Mouse (Mus musculus): ENCODE measurements around the gene Nkain2. TPM values are rescaled to one million over a fixed set of nuclear protein-coding genes. Genes with fewer than 3 reads are reported as not detected.
A peak's percentile ranks its signal among the peaks of the same experiment; 100 is the strongest.

Nkain2 gene
- polyA plus RNA-seq, 1 experiment from 2014 or later, result 1.0 TPM

- no peaks in the 10 kb centered on the region for H3K27me3 ChIP-seq (ENCODE audit: control insufficient read depth, insufficient read depth, low read length)
- no peak overlapping the region for H3K4me3 ChIP-seq (replicated peaks; ENCODE audit: low read length)
- no peak overlapping the region for H3K27ac ChIP-seq (ENCODE audit: low read length)
- no peak for ATAC-seq (ENCODE audit: insufficient read depth, low FRiP score)
- H3K9ac ChIP-seq (ENCODE audit: low read length), result no peak overlapping the region
- H3K9me3 ChIP-seq (replicated peaks; ENCODE audit: control insufficient read depth, low read length), result no peaks in the 10 kb centered on the region
- WGBS, result 85% methylated on average over 3 of the region's 3 CpGs
- H3K36me3 ChIP-seq (ENCODE audit: control insufficient read depth, insufficient read depth, low read length), result no peaks in the 10 kb centered on the region
- H3K4me2 ChIP-seq (ENCODE audit: low read depth, low read length), result no peak overlapping the region
- no peaks in the 10 kb centered on the region for H3K4me1 ChIP-seq (ENCODE audit: control insufficient read depth, insufficient read depth, low read length)
These were observed 589.2 kb downstream of the Nkain2 start for GRCm38 (mm10) chr10:32301024-32301597.

GRCm38 (mm10) chr10:32290487-32290886 lies 599.8 kb downstream of the Nkain2 start:
- no peaks in the 10 kb centered on the region for H3K36me3 ChIP-seq (ENCODE audit: control insufficient read depth, insufficient read depth, low read length)
- no peak for ATAC-seq (ENCODE audit: insufficient read depth, low FRiP score)
- no peak overlapping the region for H3K27ac ChIP-seq (ENCODE audit: low read length)
- H3K4me2 ChIP-seq (ENCODE audit: low read depth, low read length), result no peak overlapping the region
- no peak overlapping the region for H3K4me3 ChIP-seq (replicated peaks; ENCODE audit: low read length)
- H3K9ac ChIP-seq (ENCODE audit: low read length), result no peak overlapping the region
- no peaks in the 10 kb centered on the region for H3K9me3 ChIP-seq (replicated peaks; ENCODE audit: control insufficient read depth, low read length)
- no peaks in the 10 kb centered on the region for H3K27me3 ChIP-seq (ENCODE audit: control insufficient read depth, insufficient read depth, low read length)
- WGBS, result 55% methylated on average over 2 of the region's 2 CpGs
- H3K4me1 ChIP-seq (ENCODE audit: control insufficient read depth, insufficient read depth, low read length), result no peaks in the 10 kb centered on the region

GRCm38 (mm10) chr10:32283690-32284089 lies 606.6 kb downstream of the Nkain2 start:
- no peak overlapping the region for H3K4me3 ChIP-seq (replicated peaks; ENCODE audit: low read length)
- H3K9me3 ChIP-seq (replicated peaks; ENCODE audit: control insufficient read depth, low read length), result no peaks in the 10 kb centered on the region
- no peak overlapping the region for H3K9ac ChIP-seq (ENCODE audit: low read length)
- no peak overlapping the region for H3K27ac ChIP-seq (ENCODE audit: low read length)
- H3K27me3 ChIP-seq (ENCODE audit: control insufficient read depth, insufficient read depth, low read length), result no peaks in the 10 kb centered on the region
- H3K4me2 ChIP-seq (ENCODE audit: low read depth, low read length), result no peak overlapping the region
- H3K4me1 ChIP-seq (ENCODE audit: control insufficient read depth, insufficient read depth, low read length), result no peaks in the 10 kb centered on the region
- no peaks in the 10 kb centered on the region for H3K36me3 ChIP-seq (ENCODE audit: control insufficient read depth, insufficient read depth, low read length)
- ATAC-seq (ENCODE audit: insufficient read depth, low FRiP score), result peak; percentile 87
- WGBS, result 42% methylated on average over 1 of the region's 1 CpGs

GRCm38 (mm10) chr10:32243266-32243882 lies 646.9 kb downstream of the Nkain2 start:
- no peaks in the 10 kb centered on the region for H3K9me3 ChIP-seq (replicated peaks; ENCODE audit: control insufficient read depth, low read length)
- WGBS, result 54% methylated on average over 4 of the region's 4 CpGs
- H3K9ac ChIP-seq (ENCODE audit: low read length), result no peak overlapping the region
- ATAC-seq (ENCODE audit: insufficient read depth, low FRiP score), result no peak
- no peaks in the 10 kb centered on the region for H3K4me1 ChIP-seq (ENCODE audit: control insufficient read depth, insufficient read depth, low read length)
- H3K4me3 ChIP-seq (replicated peaks; ENCODE audit: low read length), result no peak overlapping the region
- H3K27me3 ChIP-seq (ENCODE audit: control insufficient read depth, insufficient read depth, low read length), result no peaks in the 10 kb centered on the region
- H3K36me3 ChIP-seq (ENCODE audit: control insufficient read depth, insufficient read depth, low read length), result no peaks in the 10 kb centered on the region
- H3K4me2 ChIP-seq (ENCODE audit: low read depth, low read length), result no peak overlapping the region
- no peak overlapping the region for H3K27ac ChIP-seq (ENCODE audit: low read length)

GRCm38 (mm10) chr10:32241168-32241567 lies 649.1 kb downstream of the Nkain2 start:
- Histone ChIP-seq H3K4me2 (ENCODE audit: low read depth, low read length) (no peak overlapping the region), H3K36me3 (ENCODE audit: control insufficient read depth, insufficient read depth, low read length) (no peaks in the 10 kb centered on the region), H3K9me3 (replicated peaks; ENCODE audit: control insufficient read depth, low read length) (no peaks in the 10 kb centered on the region), H3K9ac (ENCODE audit: low read length) (no peak overlapping the region), H3K4me3 (replicated peaks; ENCODE audit: low read length) (no peak overlapping the region), H3K27me3 (ENCODE audit: control insufficient read depth, insufficient read depth, low read length) (no peaks in the 10 kb centered on the region), H3K4me1 (ENCODE audit: control insufficient read depth, insufficient read depth, low read length) (no peaks in the 10 kb centered on the region), H3K27ac (ENCODE audit: low read length) (no peak overlapping the region)
- ATAC-seq (ENCODE audit: insufficient read depth, low FRiP score), result no peak

GRCm38 (mm10) chr10:32182951-32183350 lies 707.3 kb downstream of the Nkain2 start:
- Histone ChIP-seq H3K27me3 (ENCODE audit: control insufficient read depth, insufficient read depth, low read length) (no peaks in the 10 kb centered on the region), H3K36me3 (ENCODE audit: control insufficient read depth, insufficient read depth, low read length) (no peaks in the 10 kb centered on the region), H3K27ac (ENCODE audit: low read length) (no peak overlapping the region), H3K9ac (ENCODE audit: low read length) (no peak overlapping the region), H3K4me2 (ENCODE audit: low read depth, low read length) (no peak overlapping the region), H3K9me3 (replicated peaks; ENCODE audit: control insufficient read depth, low read length) (no peaks in the 10 kb centered on the region), H3K4me1 (ENCODE audit: control insufficient read depth, insufficient read depth, low read length) (no peaks in the 10 kb centered on the region), H3K4me3 (replicated peaks; ENCODE audit: low read length) (no peak overlapping the region)
- ATAC-seq (ENCODE audit: insufficient read depth, low FRiP score), result no peak
- WGBS, result 86% methylated on average over 3 of the region's 3 CpGs

- no peak overlapping the region for H3K27ac ChIP-seq (ENCODE audit: low read length)
- H3K4me2 ChIP-seq (ENCODE audit: low read depth, low read length), result no peak overlapping the region
- no peaks in the 10 kb centered on the region for H3K36me3 ChIP-seq (ENCODE audit: control insufficient read depth, insufficient read depth, low read length)
- ATAC-seq (ENCODE audit: insufficient read depth, low FRiP score), result no peak
- H3K4me3 ChIP-seq (replicated peaks; ENCODE audit: low read length), result no peak overlapping the region
- H3K27me3 ChIP-seq (ENCODE audit: control insufficient read depth, insufficient read depth, low read length), result no peaks in the 10 kb centered on the region
- H3K9me3 ChIP-seq (replicated peaks; ENCODE audit: control insufficient read depth, low read length), result no peaks in the 10 kb centered on the region
- H3K9ac ChIP-seq (ENCODE audit: low read length), result no peak overlapping the region
- H3K4me1 ChIP-seq (ENCODE audit: control insufficient read depth, insufficient read depth, low read length), result no peaks in the 10 kb centered on the region
- 72% methylated on average over 1 of the region's 1 CpGs for WGBS
These were observed 798.9 kb downstream of the Nkain2 start for GRCm38 (mm10) chr10:32091354-32091753.

- Histone ChIP-seq H3K27me3 (ENCODE audit: control insufficient read depth, insufficient read depth, low read length) (no peaks in the 10 kb centered on the region), H3K36me3 (ENCODE audit: control insufficient read depth, insufficient read depth, low read length) (no peaks in the 10 kb centered on the region), H3K4me2 (ENCODE audit: low read depth, low read length) (no peak overlapping the region), H3K4me3 (replicated peaks; ENCODE audit: low read length) (no peak overlapping the region), H3K9ac (ENCODE audit: low read length) (no peak overlapping the region), H3K4me1 (ENCODE audit: control insufficient read depth, insufficient read depth, low read length) (no peaks in the 10 kb centered on the region), H3K9me3 (replicated peaks; ENCODE audit: control insufficient read depth, low read length) (no peaks in the 10 kb centered on the region), H3K27ac (ENCODE audit: low read length) (no peak overlapping the region)
- ATAC-seq (ENCODE audit: insufficient read depth, low FRiP score), result no peak
- 76% methylated on average over 6 of the region's 6 CpGs for WGBS
These were observed 829.9 kb downstream of the Nkain2 start for GRCm38 (mm10) chr10:32060396-32060795.

GRCm38 (mm10) chr10:32058251-32058650 lies 832.0 kb downstream of the Nkain2 start:
- WGBS, result 90% methylated on average over 2 of the region's 2 CpGs
- no peaks in the 10 kb centered on the region for H3K27me3 ChIP-seq (ENCODE audit: control insufficient read depth, insufficient read depth, low read length)

More at GRCm38 (mm10) chr10:32058251-32058650, 832.0 kb downstream of the Nkain2 start:
- no peak for ATAC-seq (ENCODE audit: insufficient read depth, low FRiP score)
- H3K27ac ChIP-seq (ENCODE audit: low read length), result no peak overlapping the region
- no peaks in the 10 kb centered on the region for H3K4me1 ChIP-seq (ENCODE audit: control insufficient read depth, insufficient read depth, low read length)
- H3K9me3 ChIP-seq (replicated peaks; ENCODE audit: control insufficient read depth, low read length), result no peaks in the 10 kb centered on the region
- no peaks in the 10 kb centered on the region for H3K36me3 ChIP-seq (ENCODE audit: control insufficient read depth, insufficient read depth, low read length)
- no peak overlapping the region for H3K4me2 ChIP-seq (ENCODE audit: low read depth, low read length)
- no peak overlapping the region for H3K9ac ChIP-seq (ENCODE audit: low read length)
- H3K4me3 ChIP-seq (replicated peaks; ENCODE audit: low read length), result no peak overlapping the region

All from stomach, embryonic 16.5 days (tissue).